Mouse (Mus musculus) spleen, adult 18-20 months (tissue): ENCODE measurements at regions not wholly inside any gene's neighbourhood (a gene's known extent, or its start where the extent isn't known, plus 50 kb on each side); places are given as distances from the start of the nearest gene placed in this dataset.
A peak's percentile ranks its signal among the peaks of the same experiment; 100 is the strongest.
"Not testable (repeated sequence)": the region's sequence is repeated elsewhere in the genome, so short reads cannot be mapped to it uniquely, and the experiment has no call there.

Experiments used
- DNase-seq, 2 experiments: peaks; one replicate each; pipeline ENCODE4 v3.0.0; 2022; ENCODE audit warnings: mixed read lengths in 2 of 2

GRCm38 (mm10) chr1:101901601-101902000, 2129.0 kb downstream of the Cntnap5b start:
- DNase-seq, result not testable (repeated sequence)

- peak; percentile 6 to 22 for DNase-seq
These were observed 2129.7 kb downstream of the Cntnap5b start for GRCm38 (mm10) chr1:101902154-101902825.

DNA sequence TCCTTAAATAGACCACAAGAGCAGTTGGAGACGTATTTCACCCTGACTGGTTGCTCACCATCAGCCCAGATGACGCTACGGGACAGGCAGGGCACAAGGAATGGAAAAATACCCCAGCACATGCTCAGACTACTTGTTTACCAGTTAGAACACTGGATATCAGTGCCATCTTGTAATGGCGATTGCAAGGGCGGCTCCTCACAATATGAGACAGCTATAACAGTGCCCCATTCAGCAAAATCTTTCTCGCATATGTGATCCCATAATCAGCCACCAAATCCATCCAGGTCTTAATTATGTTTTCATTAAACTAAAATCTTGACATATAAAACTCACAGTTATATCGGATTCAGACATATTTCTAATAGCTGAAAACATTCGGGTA, 2130.3 kb downstream of the Cntnap5b start:
- peak; percentile 6 to 18 for DNase-seq

- not testable (repeated sequence) for DNase-seq
These were observed 2144.4 kb downstream of the Cntnap5b start for GRCm38 (mm10) chr1:101916991-101917390.

- no peak for DNase-seq
These were observed 2146.3 kb downstream of the Cntnap5b start for GRCm38 (mm10) chr1:101918872-101919271.

GRCm38 (mm10) chr1:101941107-101941506, 2168.5 kb downstream of the Cntnap5b start:
- DNase-seq, result no peak
